Mouse (Mus musculus) small intestine, adult 2 months (tissue): ENCODE results near the gene Arpc5.

Source experiments
- CTCF ChIP-seq: fragments of 200-500 bp; IDR thresholded peaks from 2 replicates; pipeline ENCODE4 v1.5.1; 2012; ENCODE audit warnings: low read depth, mild to moderate bottlenecking, control low read depth, inconsistent platforms, low read length, moderate library complexity, mixed read lengths; ENCODE audit not compliant: insufficient replicate concordance, insufficient read length; ENCODE audit errors: extremely low read depth
- POLR2A ChIP-seq: fragments of 200-500 bp; IDR thresholded peaks from 2 replicates; pipeline ENCODE4 v1.6.1; 2012; ENCODE audit warnings: low read depth, mild to moderate bottlenecking, control low read depth, inconsistent platforms, low read length, moderate library complexity

GRCm38 (mm10) chr1:152767749-152768488 lies 1.6 kb downstream of the Arpc5 start:
- TF ChIP-seq CTCF = no peak
- TF ChIP-seq POLR2A = no peak
